Mouse (Mus musculus) T-helper 2 cell (primary cell): ENCODE measurements around the gene Gm6871.
"Not testable (repeated sequence)": the region's sequence is repeated elsewhere in the genome, so short reads cannot be mapped to it uniquely, and the experiment has no call there.

Experiments used
- in situ Hi-C: fragments of 300-600 bp; cut with MboI, MseI; formaldehyde crosslinking; loops from one replicate; pipeline ENCODE4 v1.15.1; 2025; ENCODE audit warnings: high pct_unique_total_duplicates

Gene Gm6871

DNA sequence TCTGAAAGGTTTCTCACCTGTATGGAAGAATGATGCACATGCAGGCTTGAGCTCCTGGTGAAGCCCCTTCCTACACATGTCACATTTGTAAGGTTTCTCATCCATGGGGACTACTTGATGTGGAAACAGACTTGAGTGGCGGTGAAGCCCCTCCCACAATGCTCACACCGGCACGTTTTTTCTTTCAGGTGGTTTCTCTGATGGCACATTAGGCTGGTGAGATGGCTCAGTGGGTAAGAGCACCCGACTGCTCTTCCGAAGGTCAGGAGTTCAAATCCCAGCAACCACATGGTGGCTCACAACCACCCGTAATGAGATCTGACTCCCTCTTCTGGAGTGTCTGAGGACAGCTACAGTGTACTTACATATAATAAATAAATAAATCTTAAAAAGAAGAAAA lies at the start of gene Gm6871:
Gm6871 (minus strand) TSS at position 101 of the 400 bp plus-strand sequence.
- in situ Hi-C loops: not testable (repeated sequence)

GRCm38 (mm10) chr7:41616241-41616640 lies 42.8 kb upstream of the Gm6871 start:
- in situ Hi-C loops: not testable (repeated sequence)

DNA sequence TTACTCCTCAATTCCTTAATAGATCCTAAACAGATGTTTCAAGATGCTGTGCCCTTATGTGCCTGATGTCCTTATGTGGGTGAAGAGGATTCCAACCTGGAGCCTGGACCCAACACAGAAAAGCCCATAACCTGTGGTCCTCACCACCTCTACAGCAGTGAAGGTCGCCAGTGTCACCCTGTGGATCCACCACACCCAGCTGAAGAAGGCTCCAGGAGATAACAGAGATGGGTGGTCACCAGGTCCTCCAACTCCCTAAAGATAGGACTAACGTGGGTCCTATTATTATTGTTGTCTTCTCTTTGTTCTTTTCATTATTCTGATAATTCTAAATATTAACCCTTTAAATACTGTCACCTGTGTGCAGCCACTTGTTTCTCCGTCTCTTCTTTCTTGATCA lies 38.2 kb upstream of the Gm6871 start:
- in situ Hi-C loops: no loop called here

GRCm38 (mm10) chr7:41599932-41600548 lies 26.6 kb upstream of the Gm6871 start:
- in situ Hi-C loops: loop anchor here (5.0 kb wide), 1 partner anchor 32 kb away; the partner anchor contains the start of gene Zfp788

DNA sequence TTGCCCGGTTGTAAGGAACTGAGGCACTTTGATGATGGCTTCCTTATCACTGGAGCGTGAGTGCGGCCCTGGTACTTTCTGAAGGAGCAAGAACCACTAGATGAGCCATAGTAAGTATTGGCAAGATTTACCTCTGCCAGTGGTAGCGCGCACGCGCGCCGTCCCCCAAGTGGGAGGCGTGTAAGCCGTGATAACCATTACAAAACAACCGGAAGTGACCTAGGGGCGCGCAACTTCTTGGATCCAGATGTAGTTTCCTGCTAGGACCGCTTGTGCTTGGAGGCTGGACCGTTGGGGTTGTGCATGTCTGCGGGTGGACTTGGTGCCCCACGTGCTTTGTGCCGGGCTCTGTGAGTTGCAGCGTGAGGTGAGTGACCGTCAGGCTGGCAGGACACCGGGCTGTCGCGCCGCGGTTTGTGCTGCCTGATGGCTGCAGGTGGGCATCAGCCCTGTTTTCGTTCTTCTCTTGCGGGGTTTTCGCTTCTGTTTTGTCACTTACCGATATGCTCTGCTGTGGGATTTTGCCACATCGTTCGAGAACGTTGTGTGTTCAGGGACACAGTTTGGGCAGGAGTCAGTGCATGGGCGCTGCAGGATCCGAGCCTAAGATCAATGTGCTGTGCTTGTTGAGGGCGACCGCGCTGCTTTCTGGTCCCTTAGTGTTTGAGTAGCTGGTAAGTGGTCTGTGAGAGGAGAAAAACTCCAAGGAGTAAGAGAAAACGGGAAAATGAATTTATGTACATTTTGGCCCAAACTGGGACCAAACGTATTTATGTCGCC lies 25.8 kb upstream of the Gm6871 start, which contains the start of gene 2610021A01Rik:
2610021A01Rik (plus strand) TSS at position 197 of the 780 bp plus-strand sequence.
- in situ Hi-C loops: loop anchor here (5.0 kb wide), 1 partner anchor 33 kb away; the partner anchor contains the start of gene Zfp788

DNA sequence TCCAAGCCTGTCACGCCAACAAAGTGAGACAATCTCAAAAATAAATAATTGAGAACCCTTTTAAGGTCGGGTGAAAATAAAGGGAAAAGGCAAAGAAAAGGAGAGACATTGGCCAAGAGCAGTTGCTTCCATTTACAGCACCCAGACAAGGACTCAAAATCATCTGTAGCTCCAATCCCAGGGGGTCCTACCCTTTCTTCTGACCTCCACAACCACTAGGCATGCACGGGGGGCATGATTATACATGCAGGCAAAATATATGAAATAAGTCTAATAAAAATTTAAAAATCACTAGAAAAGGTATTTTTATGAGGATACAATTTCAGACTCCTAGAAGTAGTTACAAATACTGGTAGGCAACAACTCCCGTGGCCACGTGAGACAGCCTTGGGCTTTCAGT lies 25.2 kb upstream of the Gm6871 start:
- in situ Hi-C loops: loop anchor here (5.0 kb wide), 1 partner anchor 34 kb away; the partner anchor contains the start of gene Zfp788

DNA sequence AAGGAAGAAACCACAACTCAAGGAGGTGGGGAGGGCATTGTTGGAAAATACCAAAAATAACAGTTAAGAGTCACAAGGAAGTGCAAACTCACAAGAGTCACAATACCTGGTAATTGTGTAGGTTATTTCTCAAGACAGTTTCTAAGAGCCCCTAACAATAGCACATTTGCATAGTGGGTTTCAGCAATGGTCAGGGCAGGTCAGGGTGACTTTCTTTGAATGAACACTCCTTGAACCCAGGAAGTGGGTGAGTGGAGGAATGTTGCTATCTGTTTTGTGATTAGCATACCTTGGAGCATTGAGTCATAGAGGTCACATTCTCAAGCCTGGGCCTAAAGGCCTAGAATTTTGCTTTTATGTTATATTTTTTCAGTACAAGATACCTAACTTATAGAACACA lies 14.4 kb upstream of the Gm6871 start:
- in situ Hi-C loops: not testable (repeated sequence)

- in situ Hi-C loops: no loop called here
Measured at GRCm38 (mm10) chr7:41582028-41582427, 8.6 kb upstream of the Gm6871 start.

DNA sequence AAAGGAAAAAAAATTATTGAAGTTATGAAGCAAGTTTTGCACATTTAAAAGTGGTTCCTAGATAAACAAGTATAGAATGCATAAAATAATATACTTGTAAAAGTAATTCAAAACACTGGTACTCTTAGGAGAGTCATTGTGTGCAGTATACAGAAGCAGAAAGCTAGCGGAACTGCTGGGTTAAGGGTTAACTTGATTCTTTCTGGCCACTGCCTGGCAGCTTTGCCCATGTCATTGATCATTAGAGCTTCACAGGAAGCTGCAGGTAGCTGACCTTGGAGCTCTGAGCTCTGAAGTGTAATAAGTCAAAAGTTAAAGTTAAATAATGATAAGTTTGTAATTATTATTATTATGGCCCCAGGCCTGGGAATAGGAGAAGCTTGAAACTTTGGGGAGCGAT lies 4.5 kb upstream of the Gm6871 start:
- in situ Hi-C loops: no loop called here

DNA sequence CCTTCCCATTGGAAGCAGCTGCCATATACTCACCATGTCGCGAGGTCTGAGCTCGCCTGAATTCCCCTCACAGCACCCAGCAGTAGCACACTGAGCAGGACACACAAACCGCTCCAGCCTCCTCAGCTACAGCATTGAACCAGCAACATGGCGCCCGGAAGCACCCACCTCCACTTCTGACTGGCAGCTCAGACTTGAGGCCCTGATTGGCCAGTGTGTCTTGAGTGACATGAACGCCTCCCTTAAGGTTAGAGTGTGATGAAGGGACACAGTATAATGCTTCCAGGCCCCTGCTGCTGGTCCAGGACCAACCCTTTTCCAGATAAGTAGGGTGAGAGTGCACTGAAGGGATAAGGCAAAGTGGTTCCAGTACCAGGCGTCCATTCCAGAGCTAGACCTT lies 12.8 kb downstream of the Gm6871 start:
- in situ Hi-C loops: no loop called here

DNA sequence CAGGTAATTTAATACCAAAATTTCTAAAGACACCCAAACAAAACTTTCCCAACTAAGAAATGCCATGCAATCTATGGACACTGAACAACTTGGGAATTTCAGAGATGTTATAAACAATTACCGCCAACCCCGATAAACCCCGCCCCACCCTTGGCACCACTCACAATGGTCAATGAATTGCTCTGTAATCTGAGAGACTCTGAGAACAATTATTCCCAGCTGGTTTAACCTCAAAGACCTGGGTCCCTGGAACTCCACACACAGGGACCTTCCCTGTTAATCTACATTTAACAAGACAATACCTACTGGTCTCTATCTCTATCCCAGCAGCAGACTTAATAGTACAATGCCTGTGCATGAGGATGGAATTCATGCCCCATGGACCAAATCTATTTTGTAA lies 60.8 kb downstream of the Gm6871 start:
- in situ Hi-C loops: no loop called here

GRCm38 (mm10) chr7:41512207-41512606 lies 61.3 kb downstream of the Gm6871 start:
- in situ Hi-C loops: no loop called here

- in situ Hi-C loops: no loop called here
Measured at GRCm38 (mm10) chr7:41502402-41502801, 71.1 kb downstream of the Gm6871 start.

- in situ Hi-C loops: no loop called here
Measured at GRCm38 (mm10) chr7:41500151-41500934, 73.1 kb downstream of the Gm6871 start.

- in situ Hi-C loops: loop anchor here (5.0 to 25.0 kb wide), 2 partner anchors 107 to 1013 kb away; partner anchors contain the start of genes AI987944 and Zfp141
Measured at GRCm38 (mm10) chr7:41499389-41500049, 73.9 kb downstream of the Gm6871 start, which contains the start of the genes Gm20449 and AW146154. Gene Gm20449, minus strand, starts transcription at chr7:41499417. Gene AW146154, minus strand, starts transcription at chr7:41499890.

DNA sequence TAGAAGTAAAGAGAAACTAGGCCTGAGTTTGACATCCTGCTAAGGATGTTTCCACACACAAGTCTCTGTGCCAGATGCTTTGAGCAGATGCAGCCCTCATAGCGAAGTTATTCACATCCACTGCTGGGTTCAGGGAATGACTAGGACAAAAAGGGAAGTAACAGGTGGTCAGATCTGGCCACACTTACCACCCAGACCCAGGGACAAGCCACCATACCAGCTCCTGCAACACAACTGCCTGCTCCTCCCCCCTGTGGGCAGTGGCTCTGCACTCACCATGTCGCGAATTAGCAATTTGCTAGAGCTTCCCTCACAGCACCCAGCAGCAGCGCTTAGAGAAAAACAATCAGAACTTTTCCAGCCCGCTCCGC lies 74.5 kb downstream of the Gm6871 start:
- in situ Hi-C loops: loop anchor here (5.0 to 25.0 kb wide), 2 partner anchors 107 to 1013 kb away; partner anchors contain the start of genes AI987944 and Zfp141

- in situ Hi-C loops: loop anchor here (5.0 to 25.0 kb wide), 2 partner anchors 106 to 1014 kb away; partner anchors contain the start of genes AI987944 and Zfp141
Measured at GRCm38 (mm10) chr7:41498464-41498863, 75.0 kb downstream of the Gm6871 start.

DNA sequence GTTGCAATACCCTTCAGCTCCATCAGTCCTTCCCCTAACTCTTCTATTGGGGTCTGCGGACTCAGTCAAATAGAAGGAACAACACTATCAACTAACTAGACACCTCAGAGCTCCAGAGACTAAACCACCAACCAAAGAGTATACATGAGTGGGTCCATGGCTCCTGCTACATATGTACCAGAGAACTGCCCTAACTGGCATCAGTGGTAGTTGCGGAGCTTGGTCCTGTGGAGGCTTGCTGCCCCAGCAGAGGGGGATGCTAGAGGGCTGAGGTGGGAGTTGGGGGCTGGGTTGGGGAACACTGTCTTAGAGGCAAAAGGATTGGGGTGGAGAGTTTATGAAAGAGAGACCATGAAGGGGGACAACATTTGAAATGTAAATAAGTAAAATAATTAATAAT lies 75.6 kb downstream of the Gm6871 start:
- in situ Hi-C loops: loop anchor here (5.0 to 25.0 kb wide), 2 partner anchors 106 to 1014 kb away; partner anchors contain the start of genes AI987944 and Zfp141
